Mouse (Mus musculus) ES-Bruce4 (cell line): ENCODE measurements at regions not wholly inside any gene's neighbourhood (a gene's known extent, or its start where the extent isn't known, plus 50 kb on each side); places are given as distances from the start of the nearest gene placed in this dataset.

ENCODE experiments used
- EP300 ChIP-seq: IDR thresholded peaks from 2 replicates; pipeline ENCODE4 v1.6.1; 2011; ENCODE audit warnings: low read depth, low read length; ENCODE audit not compliant: insufficient read depth
- POLR2A ChIP-seq: IDR thresholded peaks from one replicate; pipeline ENCODE4 v1.8.1; 2011; ENCODE audit warnings: low read length; ENCODE audit not compliant: insufficient read depth

GRCm38 (mm10) chr13:48732168-48732841 lies 69.5 kb downstream of the Barx1 start:
- 0 out of 2 replicates have a peak, but pooled peaks have one; percentile 19 for TF ChIP-seq EP300
- no peak for TF ChIP-seq POLR2A
